Mouse (Mus musculus) monocyte, adult 2 months (primary cell): ENCODE measurements around the gene Ccdc158.

Experiments used
- DNase-seq, 2 experiments: peaks; one replicate each; pipeline ENCODE4 v3.0.0; 2022; ENCODE audit warnings: low spot score in 2 of 2, low read depth in 1 of 2

Ccdc158 gene

GRCm38 (mm10) chr5:92674859-92675573 is at the start of gene Ccdc158:
TSS of gene Ccdc158 (minus strand) at chr5:92675271.
- DNase-seq = peak; percentile 6 to 29

GRCm38 (mm10) chr5:92721610-92722009 is 46.5 kb upstream of the Ccdc158 start:
- DNase-seq = no peak

DNA sequence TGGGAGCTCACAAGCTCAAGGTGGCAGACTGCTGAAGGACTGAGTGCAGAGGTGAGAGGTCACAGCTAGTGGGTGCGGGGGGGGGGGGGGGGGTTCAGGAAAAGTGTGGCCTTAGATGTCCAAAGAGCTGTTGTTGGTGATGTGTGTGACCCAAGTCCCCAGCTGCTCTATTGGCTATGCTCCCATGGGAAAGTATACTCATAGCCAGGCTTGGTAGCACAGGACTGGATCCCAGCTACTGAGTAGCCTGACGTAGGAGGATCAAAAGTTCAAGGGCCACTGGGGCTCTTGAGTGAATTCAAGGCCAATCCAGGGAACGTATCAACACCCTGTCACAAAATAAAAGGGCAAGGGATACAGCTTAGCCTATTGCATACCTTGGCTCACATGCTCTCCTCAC is 43.8 kb upstream of the Ccdc158 start:
- DNase-seq = no peak

DNA sequence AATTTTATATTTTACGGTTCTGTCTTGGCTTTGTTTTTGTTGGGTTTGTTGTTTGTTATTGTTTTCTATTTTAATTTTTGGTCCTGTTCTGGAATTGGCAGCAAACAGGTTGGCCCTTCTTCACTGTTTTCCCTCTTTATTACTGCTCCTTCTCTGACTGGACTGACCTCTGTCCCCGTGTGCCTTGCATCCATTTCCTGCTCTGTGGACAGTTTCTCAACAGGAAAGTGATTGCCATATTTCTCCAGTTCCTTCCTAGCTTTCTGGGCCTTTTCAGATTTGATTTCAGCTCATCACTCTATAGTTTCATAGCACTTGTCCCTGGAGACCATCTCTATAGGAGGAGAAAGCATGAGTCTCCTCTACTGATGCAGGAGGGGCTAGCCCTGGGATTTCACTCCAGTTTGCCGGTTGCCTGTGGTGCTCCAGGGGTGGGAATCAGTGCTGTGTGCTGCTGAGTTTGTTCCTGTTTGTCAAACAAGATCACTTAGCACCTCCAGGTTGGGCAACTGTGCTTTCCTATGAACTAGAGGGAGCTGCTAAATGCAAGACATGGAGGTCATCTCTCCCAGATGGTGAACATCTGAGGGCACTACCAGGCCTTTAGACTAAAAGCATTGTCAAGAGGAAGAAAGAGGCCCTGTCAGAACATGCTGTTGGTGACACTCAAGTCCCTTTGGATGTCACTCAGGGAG is 42.7 kb upstream of the Ccdc158 start:
- DNase-seq = no peak

DNA sequence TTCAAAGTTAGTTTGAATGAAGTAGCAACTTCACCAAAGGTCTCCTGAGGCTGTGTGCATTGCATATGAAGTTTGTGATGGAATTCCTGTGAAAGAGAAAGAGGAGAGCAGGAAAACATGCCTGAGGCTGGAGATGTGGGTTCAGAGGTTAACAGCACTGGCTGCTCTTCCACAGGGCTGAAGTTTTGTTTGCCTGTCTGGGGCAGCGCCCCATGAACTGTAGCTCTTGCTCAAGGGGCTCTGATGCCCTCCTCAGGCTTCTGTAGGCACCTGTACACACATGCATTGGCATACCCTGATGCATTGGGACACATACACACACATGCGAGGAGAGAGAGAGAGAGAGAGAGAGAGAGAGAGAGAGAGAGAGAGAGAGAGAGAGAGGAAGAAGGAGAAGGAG is 40.8 kb upstream of the Ccdc158 start:
- DNase-seq = no peak

DNA sequence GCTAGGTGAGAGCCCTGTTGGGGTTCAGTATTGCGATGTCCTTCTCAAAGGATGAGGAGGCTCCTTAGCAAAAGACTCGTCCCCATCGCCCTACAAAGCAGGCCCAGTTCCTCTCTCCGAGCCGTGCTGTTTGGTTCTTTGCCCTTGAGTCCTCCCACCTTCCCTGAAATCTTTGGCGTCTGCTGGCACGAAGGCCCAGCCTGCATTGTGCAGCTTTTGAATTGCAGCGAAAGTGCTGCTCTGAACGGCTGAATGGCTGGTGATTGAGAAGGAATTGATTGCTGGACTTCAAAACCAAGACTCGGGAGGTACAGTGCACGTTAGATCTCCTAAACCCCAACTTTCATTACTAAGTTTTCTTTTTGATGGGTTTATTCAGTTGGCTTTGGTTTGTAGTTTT is 40.2 kb upstream of the Ccdc158 start:
- DNase-seq = no peak

DNA sequence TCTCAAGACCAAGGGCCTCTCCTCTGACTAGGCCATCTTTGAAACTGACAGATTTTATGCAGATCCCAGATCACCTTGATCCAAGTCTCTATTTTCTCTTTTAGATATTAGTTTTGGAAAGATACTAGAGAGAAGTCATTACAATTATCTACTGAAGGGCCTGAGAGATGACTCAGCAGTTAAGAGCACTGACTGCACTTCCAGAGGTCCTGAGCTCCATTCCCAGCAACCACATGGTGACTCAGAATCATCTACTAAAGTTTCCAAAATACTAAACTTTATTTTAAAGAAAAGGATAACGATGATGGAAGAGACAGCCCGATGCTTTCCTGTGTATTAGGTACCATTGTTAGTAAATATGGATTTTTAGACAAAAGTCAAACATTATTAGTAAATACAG is 39.8 kb upstream of the Ccdc158 start:
- DNase-seq = no peak

DNA sequence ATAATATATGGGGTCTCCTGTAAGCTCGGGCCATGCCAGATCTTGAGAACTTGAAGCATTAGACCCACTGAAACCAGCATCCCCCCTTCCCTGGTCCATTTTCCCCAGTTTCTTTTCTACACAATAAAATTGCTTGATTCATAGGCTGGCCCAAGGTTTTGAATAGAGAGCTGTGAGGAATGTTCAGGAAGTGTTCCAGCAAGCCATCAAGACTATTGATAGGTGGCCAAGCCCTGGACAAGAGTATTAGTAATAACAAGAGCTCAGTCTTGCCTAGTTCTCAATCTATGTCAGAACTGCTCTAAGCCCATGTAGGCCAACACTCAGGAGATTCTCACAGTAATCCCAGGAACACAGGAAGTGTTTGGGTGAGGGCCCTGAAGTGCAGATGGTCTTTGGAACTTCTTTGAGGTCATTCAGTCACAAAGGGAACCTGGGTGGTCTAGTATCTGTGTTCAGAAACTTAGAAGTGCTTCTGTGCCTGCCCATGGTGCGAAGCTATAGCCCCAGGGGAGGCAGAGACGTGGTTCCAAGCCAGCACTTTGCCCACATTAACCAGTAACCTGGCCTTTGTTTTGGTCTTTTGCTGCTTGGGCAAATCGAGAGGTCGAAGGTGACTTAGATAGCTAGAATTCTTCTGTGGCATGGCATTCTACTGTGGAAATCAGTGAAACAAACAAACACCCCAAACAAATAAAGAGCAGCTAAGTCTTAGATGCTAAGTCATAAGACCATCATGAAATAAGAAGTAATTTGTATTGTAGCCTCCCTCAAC is 37.7 kb upstream of the Ccdc158 start:
- no peak for DNase-seq

- DNase-seq = no peak
Observed at GRCm38 (mm10) chr5:92711666-92712290, 36.7 kb upstream of the Ccdc158 start.

DNA sequence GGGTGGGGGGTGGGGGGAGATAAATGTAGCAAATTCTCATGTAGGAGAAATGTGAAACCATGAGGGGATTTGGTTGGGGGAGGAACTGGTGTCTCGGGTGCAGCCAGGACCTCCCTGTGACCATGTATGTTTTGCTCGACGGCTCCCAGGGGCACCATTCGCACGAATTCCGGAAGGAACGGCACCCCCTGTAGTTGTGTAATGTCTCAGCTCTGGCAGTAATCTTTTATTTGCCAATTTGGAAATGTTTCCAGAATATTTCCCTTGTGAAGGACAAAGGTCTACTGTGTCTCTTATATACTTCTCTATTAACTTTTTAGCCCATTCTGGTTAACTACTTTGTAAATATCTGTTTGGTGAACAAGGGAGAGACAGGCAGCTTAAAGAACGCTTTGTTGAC is 35.7 kb upstream of the Ccdc158 start:
- DNase-seq = no peak

DNA sequence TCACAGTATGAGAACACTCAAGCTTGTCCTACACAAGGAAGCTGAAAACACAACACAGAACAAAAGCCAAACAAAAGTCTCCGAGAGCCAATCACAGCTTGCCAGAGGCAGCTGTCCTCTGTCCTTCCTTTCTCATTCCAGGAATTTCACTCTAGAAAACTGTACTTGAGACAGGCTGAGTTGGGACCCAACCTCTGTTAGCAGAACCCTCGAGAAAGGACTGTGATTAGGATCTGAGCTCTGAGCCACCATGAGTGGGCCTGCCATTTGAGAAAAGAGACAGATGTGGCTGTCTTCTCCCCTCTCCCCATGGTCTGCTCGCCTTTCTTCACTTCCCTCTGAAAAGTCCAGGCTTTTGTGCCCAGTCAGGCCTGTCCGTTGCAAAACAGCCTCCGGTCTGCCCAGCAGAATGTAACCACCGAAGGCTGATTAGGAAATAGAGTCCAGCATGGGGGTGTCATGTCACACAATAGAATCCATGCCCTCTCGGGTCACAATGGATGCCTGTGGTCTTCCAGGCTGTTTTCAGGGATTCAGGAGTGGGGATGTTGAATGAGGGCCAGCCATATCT is 32.9 kb upstream of the Ccdc158 start:
- DNase-seq = no peak

- DNase-seq = no peak
Observed at GRCm38 (mm10) chr5:92703671-92704070, 28.6 kb upstream of the Ccdc158 start.

DNA sequence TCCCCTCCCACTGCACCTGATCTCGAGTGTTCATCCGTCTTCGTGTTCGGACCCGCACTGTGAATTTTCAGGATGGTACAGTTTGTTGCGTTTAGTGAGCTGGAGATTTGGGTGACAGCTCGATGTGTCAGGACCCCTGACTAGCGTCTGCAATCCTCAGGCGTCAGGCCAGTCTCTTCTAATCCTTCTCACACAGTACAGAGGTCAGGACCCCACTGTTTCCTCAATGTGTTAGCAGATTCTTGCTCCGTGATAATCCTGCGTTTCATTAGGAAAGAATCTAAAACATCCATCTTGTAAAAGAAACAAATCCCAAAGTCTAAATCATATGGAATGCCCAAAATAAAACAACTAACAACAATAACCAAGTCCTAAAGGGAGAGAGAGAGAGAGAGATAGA is 26.7 kb upstream of the Ccdc158 start:
- DNase-seq = no peak

GRCm38 (mm10) chr5:92698837-92699529 is 23.9 kb upstream of the Ccdc158 start:
- no peak for DNase-seq

DNA sequence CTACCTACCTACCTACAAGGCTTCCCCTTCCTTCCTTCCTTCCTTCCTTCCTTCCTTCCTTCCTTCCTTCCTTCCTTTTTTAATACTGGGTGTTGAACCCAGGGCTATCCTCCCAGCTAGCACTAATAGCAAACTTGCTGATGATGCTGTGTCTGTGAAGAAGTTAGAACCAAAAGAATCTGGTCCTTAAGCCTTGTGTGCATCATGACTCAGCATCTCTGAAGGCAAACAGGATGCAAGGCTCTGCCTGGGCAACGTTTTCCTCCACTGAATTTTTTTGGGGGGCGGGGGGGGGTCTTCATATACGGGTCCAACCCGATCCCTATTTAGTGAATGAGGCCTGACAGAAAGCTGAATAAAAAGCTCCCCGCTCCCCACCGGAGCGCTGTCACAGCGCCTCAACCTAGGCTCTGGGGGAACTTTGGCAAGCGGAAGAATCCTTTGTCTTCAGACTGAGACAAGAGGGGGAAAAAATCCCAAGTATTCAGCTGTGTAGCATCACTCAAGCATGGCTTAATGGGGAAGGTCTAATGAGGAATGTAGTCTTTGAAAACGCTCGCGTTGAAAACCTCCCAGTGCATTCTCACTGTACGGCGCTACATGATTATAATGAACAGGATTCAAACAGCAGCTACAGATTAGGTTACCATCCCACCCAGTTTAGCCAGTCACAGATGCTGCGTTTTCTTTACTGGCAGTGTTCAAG is 23.2 kb upstream of the Ccdc158 start:
- no peak for DNase-seq

- no peak for DNase-seq
Observed at GRCm38 (mm10) chr5:92694316-92694995, 19.4 kb upstream of the Ccdc158 start.

- no peak for DNase-seq
Observed at GRCm38 (mm10) chr5:92693744-92694143, 18.7 kb upstream of the Ccdc158 start.

DNA sequence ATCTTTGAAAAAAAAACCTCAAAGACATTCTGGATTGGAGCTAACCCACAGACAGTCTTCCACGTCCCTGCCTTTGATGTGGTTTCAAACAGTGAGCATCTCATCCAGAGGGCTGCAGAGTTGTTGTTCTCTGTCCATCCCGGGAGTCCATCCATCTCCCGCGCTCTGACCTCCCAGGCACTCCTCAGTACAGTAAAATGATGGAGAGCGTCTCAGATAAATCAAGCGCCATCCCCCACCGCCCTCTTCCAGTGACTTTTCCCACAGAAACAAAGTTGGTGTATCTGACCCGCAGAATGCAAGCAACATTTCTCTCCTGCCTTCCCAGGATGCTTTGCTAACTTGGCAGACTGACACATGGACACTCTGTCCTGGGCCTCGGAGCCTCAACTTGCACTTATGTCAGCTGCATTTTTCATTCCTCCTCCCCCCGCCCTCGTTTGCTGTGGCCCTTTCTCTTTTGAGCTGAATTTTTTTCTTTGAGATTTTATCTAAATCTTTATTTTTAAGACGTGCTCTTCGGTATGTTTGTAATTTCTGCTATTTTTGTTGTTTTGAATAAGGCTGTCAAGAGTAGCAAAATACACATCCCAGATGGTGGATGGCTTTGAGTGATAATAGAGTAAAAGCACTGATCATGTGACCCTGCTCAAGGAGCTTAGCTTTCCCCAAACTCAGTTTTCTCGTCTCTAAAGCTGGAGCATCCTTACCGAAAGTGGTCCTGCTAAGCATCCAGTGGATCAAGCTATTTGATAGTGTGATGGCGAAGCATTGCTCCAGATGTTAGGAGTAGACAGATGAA is 17.3 kb upstream of the Ccdc158 start:
- no peak for DNase-seq

- DNase-seq = no peak
Observed at GRCm38 (mm10) chr5:92688569-92688968, 13.5 kb upstream of the Ccdc158 start.
